ENCODE assay signal across 7 mouse cellular contexts in the genomic region with DNA sequence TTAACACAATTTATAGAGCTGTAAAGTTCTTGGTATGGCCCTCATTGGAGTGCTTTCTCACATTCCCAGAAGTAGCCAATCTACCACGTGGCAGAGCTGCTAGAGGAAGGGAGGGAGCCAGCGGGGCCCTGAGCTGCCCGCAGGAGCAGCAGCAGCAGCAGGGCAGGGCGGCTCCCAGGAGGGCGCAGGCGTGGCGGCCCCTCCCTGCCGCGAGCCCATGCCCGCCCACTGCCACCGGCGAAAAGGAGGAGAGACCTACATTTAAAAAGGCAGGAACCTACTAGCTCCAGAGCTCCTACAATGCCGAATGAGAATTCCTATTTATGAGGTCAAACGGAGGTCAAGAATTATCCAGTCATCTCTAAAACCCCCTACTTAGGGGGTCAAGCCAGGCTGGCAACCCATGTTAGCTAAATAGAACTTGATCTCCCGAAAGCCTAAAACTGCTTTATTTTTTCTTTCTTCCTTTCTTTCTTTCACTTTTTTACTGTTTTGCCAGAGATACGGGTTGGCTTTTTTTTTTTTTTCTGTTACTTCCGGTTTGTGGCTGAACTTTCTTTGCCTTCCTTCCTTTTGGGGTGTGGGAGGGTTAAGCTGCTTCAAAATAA.
DNase-seq lines count a peak whose midpoint lies in the region; ATAC-seq and TF ChIP-seq lines count a peak whose summit lies in the region.

No protein-coding gene starts in this region.

- peak overlapping the region; percentile 60 for H3K4me2 ChIP-seq in forebrain, embryonic 13.5 days
- H3K4me2 ChIP-seq in limb, embryonic 14.5 days (replicated peaks; ENCODE audit: low read depth, low read length, severe bottlenecking) = peak overlapping the region; percentile 57
- peak overlapping the region; percentile 49 for H3K4me2 ChIP-seq in midbrain, embryonic 14.5 days (ENCODE audit: low read length)
- H3K4me2 ChIP-seq in stomach, postnatal 0 days (replicated peaks; ENCODE audit: low read depth) = peak overlapping the region; percentile 62

- H3K4me3 ChIP-seq in forebrain, embryonic 13.5 days = peak overlapping the region; percentile 33
- H3K4me3 ChIP-seq in hindbrain, embryonic 10.5 days = peak overlapping the region; percentile 43
- peak overlapping the region; percentile 29 for H3K4me3 ChIP-seq in limb, embryonic 14.5 days (replicated peaks; ENCODE audit: low read length)
- H3K4me3 ChIP-seq in midbrain, embryonic 14.5 days (replicated peaks; ENCODE audit: low read depth, low read length) = peak overlapping the region; percentile 28
- peak overlapping the region; percentile 15 for H3K4me3 ChIP-seq in stomach, postnatal 0 days (ENCODE audit: low read depth, low read length)

- TF ChIP-seq EP300 in stomach, postnatal 0 days (optimal IDR thresholded peaks at IDR 0.05) = peak; percentile 48

- H3K9me3 ChIP-seq in forebrain, embryonic 13.5 days (replicated peaks) = no peaks in the 10 kb centered on the region
- no peaks in the 10 kb centered on the region for H3K9me3 ChIP-seq in hindbrain, embryonic 10.5 days
- H3K9me3 ChIP-seq in limb, embryonic 14.5 days (ENCODE audit: control insufficient read depth, low read length) = no peaks in the 10 kb centered on the region
- H3K9me3 ChIP-seq in midbrain, embryonic 14.5 days (ENCODE audit: control insufficient read depth, low read length) = no peaks in the 10 kb centered on the region
- no peaks in the 10 kb centered on the region for H3K9me3 ChIP-seq in stomach, postnatal 0 days (ENCODE audit: control insufficient read depth, low read length)

- no peaks in the 10 kb centered on the region for H3K36me3 ChIP-seq in forebrain, embryonic 13.5 days (ENCODE audit: poor library complexity, severe bottlenecking)
- H3K36me3 ChIP-seq in hindbrain, embryonic 10.5 days = no peaks in the 10 kb centered on the region
- no peaks in the 10 kb centered on the region for H3K36me3 ChIP-seq in limb, embryonic 14.5 days (ENCODE audit: control insufficient read depth, insufficient read depth, low read length)
- no peaks in the 10 kb centered on the region for H3K36me3 ChIP-seq in midbrain, embryonic 14.5 days (ENCODE audit: control insufficient read depth, insufficient read depth, low read length)
- no peaks in the 10 kb centered on the region for H3K36me3 ChIP-seq in stomach, postnatal 0 days (ENCODE audit: control insufficient read depth, insufficient read depth, low read length)

- H3K27me3 ChIP-seq in forebrain, embryonic 13.5 days = no peaks in the 10 kb centered on the region
- no peaks in the 10 kb centered on the region for H3K27me3 ChIP-seq in hindbrain, embryonic 10.5 days (ENCODE audit: insufficient read depth, poor library complexity, severe bottlenecking)
- no peaks in the 10 kb centered on the region for H3K27me3 ChIP-seq in limb, embryonic 14.5 days (ENCODE audit: control insufficient read depth, insufficient read depth, low read length)
- no peaks in the 10 kb centered on the region for H3K27me3 ChIP-seq in midbrain, embryonic 14.5 days (ENCODE audit: control insufficient read depth, insufficient read depth, low read length)
- H3K27me3 ChIP-seq in stomach, postnatal 0 days (ENCODE audit: control insufficient read depth, insufficient read depth, low read length) = no peaks in the 10 kb centered on the region

- H3K9ac ChIP-seq in forebrain, embryonic 13.5 days = 0 out of 2 replicates have a peak overlapping the region, but pooled peaks have one; percentile 14
- H3K9ac ChIP-seq in limb, embryonic 14.5 days (ENCODE audit: low read depth, low read length, severe bottlenecking) = peak overlapping the region; percentile 18; the same call in 1 of the 2 replicates
- H3K9ac ChIP-seq in midbrain, embryonic 14.5 days (replicated peaks; ENCODE audit: low read length) = 0 out of 2 replicates have a peak overlapping the region, but pooled peaks have one; percentile 37
- peak overlapping the region; percentile 18; the same call in 1 of the 2 replicates for H3K9ac ChIP-seq in stomach, postnatal 0 days (ENCODE audit: low read length)

- TF ChIP-seq POLR2A in limb, embryonic 14.5 days (IDR thresholded peaks at IDR 0.05; ENCODE audit: borderline replicate concordance, extremely low read depth, insufficient read depth, insufficient read length) = no peak

- TF ChIP-seq CTCF in stomach, postnatal 0 days (IDR thresholded peaks at IDR 0.05; ENCODE audit: low read depth) = peak; percentile 26; the same call in 1 of the 2 replicates

- WGBS in forebrain, embryonic 13.5 days = under 1% methylated on average over 17 of the region's 17 CpGs
- under 1% methylated on average over 17 of the region's 17 CpGs for WGBS in hindbrain, embryonic 10.5 days
- WGBS in limb, embryonic 14.5 days = under 1% methylated on average over 15 of the region's 17 CpGs
- WGBS in midbrain, embryonic 14.5 days = under 1% methylated on average over 17 of the region's 17 CpGs
- under 1% methylated on average over 17 of the region's 17 CpGs for WGBS in stomach, postnatal 0 days

- peak; percentile 65 for ATAC-seq in forebrain, embryonic 13.5 days
- peak; percentile 83 for ATAC-seq in limb, embryonic 14.5 days (ENCODE audit: low FRiP score, low read depth)
- ATAC-seq in midbrain, embryonic 14.5 days (ENCODE audit: low FRiP score, low TSS enrichment) = peak; percentile 52; the same call in 1 of the 2 replicates
- ATAC-seq in stomach, postnatal 0 days (ENCODE audit: low FRiP score, low TSS enrichment) = peak; percentile 93

- peaks cover 33% of the 10 kb centered on the region for H3K4me1 ChIP-seq in forebrain, embryonic 13.5 days
- peaks cover 40% of the 10 kb centered on the region for H3K4me1 ChIP-seq in hindbrain, embryonic 10.5 days (replicated peaks)
- peaks cover 36% of the 10 kb centered on the region for H3K4me1 ChIP-seq in limb, embryonic 14.5 days (ENCODE audit: control insufficient read depth, insufficient read depth, low read length)
- H3K4me1 ChIP-seq in midbrain, embryonic 14.5 days (ENCODE audit: control insufficient read depth, insufficient read depth, low read length) = peaks cover 6% of the 10 kb centered on the region; the same call in 1 of the 2 replicates
- peaks cover 5% of the 10 kb centered on the region for H3K4me1 ChIP-seq in stomach, postnatal 0 days (replicated peaks; ENCODE audit: control insufficient read depth, insufficient read depth)

- H3K27ac ChIP-seq in forebrain, embryonic 13.5 days = no peak overlapping the region
- H3K27ac ChIP-seq in hindbrain, embryonic 10.5 days = peak overlapping the region; percentile 77
- H3K27ac ChIP-seq in limb, embryonic 14.5 days (replicated peaks; ENCODE audit: low read depth, low read length) = peak overlapping the region; percentile 68
- no peak overlapping the region for H3K27ac ChIP-seq in midbrain, embryonic 14.5 days (replicated peaks; ENCODE audit: low read depth, low read length)
- H3K27ac ChIP-seq in stomach, postnatal 0 days (replicated peaks) = peak overlapping the region; percentile 81

- DNase-seq in ES-CJ7 (ENCODE audit: low read depth, low spot score) = peak; percentile 72
- peak; percentile 86 for DNase-seq in adrenal gland, postnatal 10 days
- peak; percentile 74 for DNase-seq in hindbrain, embryonic 10.5 days (ENCODE audit: low spot score)
- peak; percentile 82 for DNase-seq in limb, embryonic 14.5 days (ENCODE audit: low spot score)
- peak; percentile 51 for DNase-seq in midbrain, embryonic 14.5 days
- DNase-seq in stomach, postnatal 0 days (ENCODE audit: low spot score) = peak; percentile 90

Comparison
In these comparisons a context has a peak if more than half of its experiments do, and no peak if none do; other contexts are left out.
1. H3K27ac ChIP-seq: peak in hindbrain, embryonic 10.5 days (single experiment), limb, embryonic 14.5 days (single experiment) and stomach, postnatal 0 days (single experiment); none in forebrain, embryonic 13.5 days (single experiment) and midbrain, embryonic 14.5 days (single experiment).
2. Peak in every context shown above with its lines, with median percentiles within 50 percentile points of each other: DNase-seq, ATAC-seq, H3K4me2 ChIP-seq, H3K4me3 ChIP-seq and H3K9ac ChIP-seq.